14 mouse cellular contexts compared by ENCODE assay signal in the genomic region with DNA sequence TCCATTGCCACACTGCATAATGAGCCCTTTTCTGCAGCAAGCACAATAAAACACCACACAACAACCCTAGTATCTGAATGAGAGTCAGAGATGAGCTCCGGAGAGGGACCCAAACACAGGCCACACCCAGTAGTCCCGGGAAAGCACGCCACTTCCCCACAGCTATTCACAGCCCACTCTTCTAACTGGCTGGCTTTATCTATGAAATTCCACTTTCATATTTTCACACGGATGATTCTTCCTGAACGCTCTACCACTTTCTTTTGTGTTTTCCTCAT.
DNase-seq lines count a peak whose midpoint lies in the region; ATAC-seq and TF ChIP-seq lines count a peak whose summit lies in the region.
"Had no signal": no experiment of that assay in that cellular context is flagged by ENCODE, and none has a peak within 500 bp of the region (broad histone marks: within the 10 kb centered on the region; RNA-seq: fewer than 3 reads in every experiment).

No protein-coding gene starts in this region.

- WGBS in heart, embryonic 16.5 days: 33% methylated on average over 5 of the region's 5 CpGs
- WGBS in heart, embryonic 12.5 days: 49% methylated on average over 5 of the region's 5 CpGs
- 37% methylated on average over 5 of the region's 5 CpGs for WGBS in lung, postnatal 0 days
- 20% methylated on average over 5 of the region's 5 CpGs for WGBS in intestine, postnatal 0 days
- WGBS in stomach, embryonic 15.5 days: 39% methylated on average over 5 of the region's 5 CpGs

- no peaks in the 10 kb centered on the region for H3K36me3 ChIP-seq in heart, embryonic 16.5 days (ENCODE audit: control insufficient read depth, insufficient read depth)
- no peaks in the 10 kb centered on the region for H3K36me3 ChIP-seq in heart, embryonic 12.5 days
- no peaks in the 10 kb centered on the region for H3K36me3 ChIP-seq in lung, postnatal 0 days (ENCODE audit: insufficient read depth, low read length)
- no peaks in the 10 kb centered on the region for H3K36me3 ChIP-seq in intestine, postnatal 0 days (ENCODE audit: control insufficient read depth, insufficient read depth)
- H3K36me3 ChIP-seq in stomach, embryonic 15.5 days: no peaks in the 10 kb centered on the region
- H3K36me3 ChIP-seq: midbrain, embryonic 13.5 days had no signal

- peak; percentile 8 for DNase-seq in lung, postnatal 0 days (ENCODE audit: low spot score)
- DNase-seq in lung, adult 18-20 months: no peak
- no peak for DNase-seq in adrenal gland, postnatal 36 days
- no peak for DNase-seq in ovary, postnatal 10 days (ENCODE audit: low spot score)
- DNase-seq: adrenal gland, postnatal 10 days; lung, adult 2 months; spleen, adult 18-20 months; thymus, adult 2 months had no signal

- no peak for ATAC-seq in heart, embryonic 16.5 days (replicated peaks; ENCODE audit: extremely low read depth, insufficient read depth, low FRiP score)
- ATAC-seq in heart, embryonic 12.5 days (ENCODE audit: insufficient number of reproducible peaks, low FRiP score): no peak
- ATAC-seq in lung, postnatal 0 days: no peak
- ATAC-seq in intestine, postnatal 0 days: no peak
- no peak for ATAC-seq in stomach, embryonic 15.5 days (ENCODE audit: insufficient read depth, low FRiP score, low read depth)
- ATAC-seq: inflammation-experienced regulatory T-cells, adult 6 months; midbrain, embryonic 13.5 days had no signal

- H3K9me3 ChIP-seq in heart, embryonic 16.5 days (replicated peaks; ENCODE audit: control insufficient read depth, low read length): no peaks in the 10 kb centered on the region
- H3K9me3 ChIP-seq in heart, embryonic 12.5 days (replicated peaks): no peaks in the 10 kb centered on the region
- no peaks in the 10 kb centered on the region for H3K9me3 ChIP-seq in lung, postnatal 0 days (ENCODE audit: low read length)
- H3K9me3 ChIP-seq in intestine, postnatal 0 days (ENCODE audit: control insufficient read depth): no peaks in the 10 kb centered on the region
- no peaks in the 10 kb centered on the region for H3K9me3 ChIP-seq in stomach, embryonic 15.5 days
- H3K9me3 ChIP-seq: midbrain, embryonic 13.5 days had no signal

- TF ChIP-seq CTCF in lung, postnatal 0 days (IDR thresholded peaks at IDR 0.05): no peak
- no peak for TF ChIP-seq CTCF in intestine, postnatal 0 days (IDR thresholded peaks at IDR 0.05; ENCODE audit: low read depth)

- TF ChIP-seq EP300 in lung, postnatal 0 days (IDR thresholded peaks at IDR 0.05): no peak

- H3K27me3 ChIP-seq in heart, embryonic 16.5 days (ENCODE audit: control insufficient read depth, insufficient read depth, low read length): no peaks in the 10 kb centered on the region
- H3K27me3 ChIP-seq in heart, embryonic 12.5 days (replicated peaks): no peaks in the 10 kb centered on the region
- no peaks in the 10 kb centered on the region for H3K27me3 ChIP-seq in lung, postnatal 0 days (replicated peaks; ENCODE audit: insufficient read depth, low read length)
- H3K27me3 ChIP-seq in intestine, postnatal 0 days (replicated peaks; ENCODE audit: control insufficient read depth, insufficient read depth, low read length): no peaks in the 10 kb centered on the region
- no peaks in the 10 kb centered on the region for H3K27me3 ChIP-seq in stomach, embryonic 15.5 days (replicated peaks)
- H3K27me3 ChIP-seq: midbrain, embryonic 13.5 days had no signal

- no peak overlapping the region for H3K9ac ChIP-seq in heart, embryonic 16.5 days (ENCODE audit: low read length)
- no peak overlapping the region for H3K9ac ChIP-seq in heart, embryonic 12.5 days
- H3K9ac ChIP-seq in lung, postnatal 0 days (replicated peaks; ENCODE audit: low read depth): no peak overlapping the region
- H3K9ac ChIP-seq in intestine, postnatal 0 days (ENCODE audit: low read depth, low read length): no peak overlapping the region
- no peak overlapping the region for H3K9ac ChIP-seq in stomach, embryonic 15.5 days
- H3K9ac ChIP-seq: midbrain, embryonic 13.5 days had no signal

- no peak overlapping the region for H3K27ac ChIP-seq in heart, embryonic 16.5 days (ENCODE audit: low read length)
- H3K27ac ChIP-seq in heart, embryonic 12.5 days (ENCODE audit: poor library complexity, severe bottlenecking): no peak overlapping the region
- H3K27ac ChIP-seq in lung, postnatal 0 days (ENCODE audit: low read length): no peak overlapping the region
- H3K27ac ChIP-seq in intestine, postnatal 0 days (ENCODE audit: low read depth, low read length): no peak overlapping the region
- peak overlapping the region; percentile 31; the same call in 1 of the 2 replicates for H3K27ac ChIP-seq in stomach, embryonic 15.5 days
- H3K27ac ChIP-seq: midbrain, embryonic 13.5 days had no signal

- no peaks in the 10 kb centered on the region for H3K4me1 ChIP-seq in heart, embryonic 16.5 days (ENCODE audit: control insufficient read depth, insufficient read depth, low read length)
- no peaks in the 10 kb centered on the region for H3K4me1 ChIP-seq in heart, embryonic 12.5 days (replicated peaks)
- 0 out of 2 replicates have a peak, but pooled peaks cover 4% of the 10 kb centered on the region for H3K4me1 ChIP-seq in lung, postnatal 0 days (ENCODE audit: insufficient read depth, low read depth, low read length)
- peaks cover 2% of the 10 kb centered on the region; the same call in 1 of the 2 replicates for H3K4me1 ChIP-seq in intestine, postnatal 0 days (replicated peaks; ENCODE audit: control insufficient read depth, insufficient read depth, low read length)
- H3K4me1 ChIP-seq in stomach, embryonic 15.5 days: no peaks in the 10 kb centered on the region

- peak overlapping the region; percentile 13; the same call in 1 of the 2 replicates for H3K4me2 ChIP-seq in heart, embryonic 16.5 days (ENCODE audit: low read depth, low read length)
- H3K4me2 ChIP-seq in heart, embryonic 12.5 days: no peak overlapping the region
- no peak overlapping the region for H3K4me2 ChIP-seq in lung, postnatal 0 days (replicated peaks; ENCODE audit: low read depth, low read length)
- H3K4me2 ChIP-seq in intestine, postnatal 0 days (replicated peaks; ENCODE audit: low read depth): 0 out of 2 replicates have a peak overlapping the region, but pooled peaks have one; percentile 17
- H3K4me2 ChIP-seq in stomach, embryonic 15.5 days: peak overlapping the region; percentile 27; the same call in 1 of the 2 replicates
- H3K4me2 ChIP-seq: midbrain, embryonic 13.5 days had no signal

- H3K4me3 ChIP-seq in heart, embryonic 16.5 days (ENCODE audit: low read length): no peak overlapping the region
- no peak overlapping the region for H3K4me3 ChIP-seq in heart, embryonic 12.5 days
- no peak overlapping the region for H3K4me3 ChIP-seq in lung, postnatal 0 days (ENCODE audit: low read depth, low read length)
- no peak overlapping the region for H3K4me3 ChIP-seq in intestine, postnatal 0 days (ENCODE audit: low read depth, low read length)
- H3K4me3 ChIP-seq in stomach, embryonic 15.5 days (replicated peaks): no peak overlapping the region
- H3K4me3 ChIP-seq: midbrain, embryonic 13.5 days had no signal

Comparison
In these comparisons a context has a peak if more than half of its experiments do, and no peak if none do; other contexts are left out.
1. H3K4me2 ChIP-seq: peak in heart, embryonic 16.5 days (single experiment), intestine, postnatal 0 days (single experiment) and stomach, embryonic 15.5 days (single experiment); none in heart, embryonic 12.5 days (single experiment) and lung, postnatal 0 days (single experiment).